Mouse (Mus musculus): ENCODE results near the gene Lin7c. TPM values are rescaled to one million over a fixed set of nuclear protein-coding genes. Genes with fewer than 3 reads are reported as not detected.

Gene Lin7c
- polyA plus RNA-seq, 1 experiment, result 0.04 TPM

- Histone ChIP-seq H3K9me3 (ENCODE audit: control insufficient read depth, low read length) (no peaks in the 10 kb centered on the region), H3K4me3 (replicated peaks) (no peak overlapping the region), H3K27me3 (ENCODE audit: control insufficient read depth) (peaks cover 4% of the 10 kb centered on the region), H3K4me1 (ENCODE audit: control insufficient read depth) (peaks cover 45% of the 10 kb centered on the region), H3K36me3 (ENCODE audit: control insufficient read depth) (peaks cover 7% of the 10 kb centered on the region)
- TF ChIP-seq GATA1 (IDR thresholded peaks at IDR 0.05; ENCODE audit: low read length), result no peak
- no peak for TF ChIP-seq TAL1 (IDR thresholded peaks at IDR 0.05; ENCODE audit: low read length)
These were observed 31.7 kb downstream of the Lin7c start for GRCm38 (mm10) chr2:109922306-109922705.

- H3K4me1 ChIP-seq (ENCODE audit: control insufficient read depth), result peaks cover 38% of the 10 kb centered on the region
- no peak overlapping the region for H3K4me3 ChIP-seq (replicated peaks)
- H3K27me3 ChIP-seq (ENCODE audit: control insufficient read depth), result peaks cover 4% of the 10 kb centered on the region
- TF ChIP-seq GATA1 (IDR thresholded peaks at IDR 0.05; ENCODE audit: low read length) (no peak), TAL1 (IDR thresholded peaks at IDR 0.05; ENCODE audit: low read length) (no peak)
- no peaks in the 10 kb centered on the region for H3K9me3 ChIP-seq (ENCODE audit: control insufficient read depth, low read length)
- H3K36me3 ChIP-seq (ENCODE audit: control insufficient read depth), result peaks cover 7% of the 10 kb centered on the region
These were observed 32.4 kb downstream of the Lin7c start for GRCm38 (mm10) chr2:109923031-109923430.

- peaks cover 7% of the 10 kb centered on the region for H3K36me3 ChIP-seq (ENCODE audit: control insufficient read depth)
- no peak overlapping the region for H3K4me3 ChIP-seq (replicated peaks)
- peaks cover 1% of the 10 kb centered on the region; the same call in 1 of the 2 replicates for H3K27me3 ChIP-seq (ENCODE audit: control insufficient read depth)
- no peaks in the 10 kb centered on the region for H3K9me3 ChIP-seq (ENCODE audit: control insufficient read depth, low read length)
- H3K4me1 ChIP-seq (ENCODE audit: control insufficient read depth), result peaks cover 32% of the 10 kb centered on the region
- TF ChIP-seq TAL1 (IDR thresholded peaks at IDR 0.05; ENCODE audit: low read length) (no peak), GATA1 (IDR thresholded peaks at IDR 0.05; ENCODE audit: low read length) (no peak)
These were observed 33.3 kb downstream of the Lin7c start for GRCm38 (mm10) chr2:109923945-109924344.

- H3K27me3 ChIP-seq (ENCODE audit: control insufficient read depth), result no peaks in the 10 kb centered on the region
- no peak for TF ChIP-seq TAL1 (IDR thresholded peaks at IDR 0.05; ENCODE audit: low read length)
- no peak for TF ChIP-seq GATA1 (IDR thresholded peaks at IDR 0.05; ENCODE audit: low read length)
- no peaks in the 10 kb centered on the region for H3K9me3 ChIP-seq (ENCODE audit: control insufficient read depth, low read length)
- H3K4me3 ChIP-seq (replicated peaks), result no peak overlapping the region
- peaks cover 7% of the 10 kb centered on the region for H3K36me3 ChIP-seq (ENCODE audit: control insufficient read depth)
- peaks cover 16% of the 10 kb centered on the region for H3K4me1 ChIP-seq (ENCODE audit: control insufficient read depth)
These were observed 36.3 kb downstream of the Lin7c start for GRCm38 (mm10) chr2:109926984-109927383.

- H3K27me3 ChIP-seq (ENCODE audit: control insufficient read depth), result no peaks in the 10 kb centered on the region
- TF ChIP-seq TAL1 (IDR thresholded peaks at IDR 0.05; ENCODE audit: low read length) (no peak), GATA1 (IDR thresholded peaks at IDR 0.05; ENCODE audit: low read length) (no peak)
- peaks cover 16% of the 10 kb centered on the region for H3K4me1 ChIP-seq (ENCODE audit: control insufficient read depth)
- no peaks in the 10 kb centered on the region for H3K9me3 ChIP-seq (ENCODE audit: control insufficient read depth, low read length)
- peaks cover 7% of the 10 kb centered on the region for H3K36me3 ChIP-seq (ENCODE audit: control insufficient read depth)
- no peak overlapping the region for H3K4me3 ChIP-seq (replicated peaks)
These were observed 36.8 kb downstream of the Lin7c start for GRCm38 (mm10) chr2:109927446-109927845.

- Histone ChIP-seq H3K27me3 (ENCODE audit: control insufficient read depth) (no peaks in the 10 kb centered on the region), H3K9me3 (ENCODE audit: control insufficient read depth, low read length) (no peaks in the 10 kb centered on the region), H3K36me3 (ENCODE audit: control insufficient read depth) (peaks cover 7% of the 10 kb centered on the region), H3K4me3 (replicated peaks) (no peak overlapping the region), H3K4me1 (ENCODE audit: control insufficient read depth) (peaks cover 16% of the 10 kb centered on the region)
- TF ChIP-seq GATA1 (IDR thresholded peaks at IDR 0.05; ENCODE audit: low read length) (no peak), TAL1 (IDR thresholded peaks at IDR 0.05; ENCODE audit: low read length) (no peak)
These were observed 37.2 kb downstream of the Lin7c start for GRCm38 (mm10) chr2:109927876-109928275.

GRCm38 (mm10) chr2:109928791-109929190 lies 38.1 kb downstream of the Lin7c start:
- Histone ChIP-seq H3K4me1 (ENCODE audit: control insufficient read depth) (peaks cover 16% of the 10 kb centered on the region), H3K36me3 (ENCODE audit: control insufficient read depth) (peaks cover 7% of the 10 kb centered on the region), H3K4me3 (replicated peaks) (no peak overlapping the region), H3K9me3 (ENCODE audit: control insufficient read depth, low read length) (no peaks in the 10 kb centered on the region), H3K27me3 (ENCODE audit: control insufficient read depth) (no peaks in the 10 kb centered on the region)
- no peak for TF ChIP-seq GATA1 (IDR thresholded peaks at IDR 0.05; ENCODE audit: low read length)
- no peak for TF ChIP-seq TAL1 (IDR thresholded peaks at IDR 0.05; ENCODE audit: low read length)

GRCm38 (mm10) chr2:109929256-109929655 lies 38.6 kb downstream of the Lin7c start:
- H3K4me1 ChIP-seq (ENCODE audit: control insufficient read depth), result peaks cover 16% of the 10 kb centered on the region
- no peaks in the 10 kb centered on the region for H3K27me3 ChIP-seq (ENCODE audit: control insufficient read depth)
- no peak overlapping the region for H3K4me3 ChIP-seq (replicated peaks)
- H3K36me3 ChIP-seq (ENCODE audit: control insufficient read depth), result peaks cover 7% of the 10 kb centered on the region
- no peak for TF ChIP-seq TAL1 (IDR thresholded peaks at IDR 0.05; ENCODE audit: low read length)
- no peak for TF ChIP-seq GATA1 (IDR thresholded peaks at IDR 0.05; ENCODE audit: low read length)
- no peaks in the 10 kb centered on the region for H3K9me3 ChIP-seq (ENCODE audit: control insufficient read depth, low read length)

- Histone ChIP-seq H3K4me1 (ENCODE audit: control insufficient read depth) (peaks cover 16% of the 10 kb centered on the region), H3K9me3 (ENCODE audit: control insufficient read depth, low read length) (no peaks in the 10 kb centered on the region), H3K27me3 (ENCODE audit: control insufficient read depth) (no peaks in the 10 kb centered on the region), H3K36me3 (ENCODE audit: control insufficient read depth) (peaks cover 7% of the 10 kb centered on the region), H3K4me3 (replicated peaks) (no peak overlapping the region)
- TF ChIP-seq GATA1 (IDR thresholded peaks at IDR 0.05; ENCODE audit: low read length) (no peak), TAL1 (IDR thresholded peaks at IDR 0.05; ENCODE audit: low read length) (no peak)
These were observed 39.7 kb downstream of the Lin7c start for GRCm38 (mm10) chr2:109930366-109930765.

- Histone ChIP-seq H3K36me3 (ENCODE audit: control insufficient read depth) (peaks cover 4% of the 10 kb centered on the region), H3K4me3 (replicated peaks) (no peak overlapping the region), H3K4me1 (ENCODE audit: control insufficient read depth) (peaks cover 16% of the 10 kb centered on the region), H3K27me3 (ENCODE audit: control insufficient read depth) (no peaks in the 10 kb centered on the region), H3K9me3 (ENCODE audit: control insufficient read depth, low read length) (no peaks in the 10 kb centered on the region)
- TF ChIP-seq GATA1 (IDR thresholded peaks at IDR 0.05; ENCODE audit: low read length) (no peak), TAL1 (IDR thresholded peaks at IDR 0.05; ENCODE audit: low read length) (no peak)
These were observed 40.1 kb downstream of the Lin7c start for GRCm38 (mm10) chr2:109930771-109931170.
